Mouse (Mus musculus): ENCODE results near the gene Abhd4. TPM values are rescaled to one million over a fixed set of nuclear protein-coding genes. Genes with fewer than 3 reads are reported as not detected.

Abhd4 gene
- polyA plus RNA-seq, 1 experiment = 65.9 TPM

GRCm38 (mm10) chr14:54265951-54266350, 12.0 kb downstream of the Abhd4 start:
- Histone ChIP-seq H3K4me3 (no peak overlapping the region), H3K4me2 (ENCODE audit: low read depth) (no peak overlapping the region), H3K79me2 (ENCODE audit: control insufficient read depth, insufficient read depth) (no peaks in the 10 kb centered on the region), H3K36me3 (ENCODE audit: control insufficient read depth, insufficient read depth) (no peaks in the 10 kb centered on the region), H3ac (ENCODE audit: control insufficient read depth, insufficient read length) (no peak overlapping the region), H3K27me3 (ENCODE audit: control insufficient read depth, insufficient read depth, insufficient read length) (no peaks in the 10 kb centered on the region)
- TF ChIP-seq MYOG (IDR thresholded peaks at IDR 0.05; ENCODE audit: control insufficient read depth in 1 of 3, insufficient read depth in 1 of 3, insufficient read length in 2 of 3, low read depth in 2 of 3) = no peak
- TF ChIP-seq E2F4 (IDR thresholded peaks at IDR 0.05; ENCODE audit: insufficient read depth) = no peak
- no peak for TF ChIP-seq CEBPB (IDR thresholded peaks at IDR 0.05; ENCODE audit: insufficient read depth, poor library complexity, severe bottlenecking)
- TF ChIP-seq POLR2AphosphoS2 (IDR thresholded peaks at IDR 0.05; ENCODE audit: insufficient read length, low read depth) = no peak
- no peak for TF ChIP-seq TCF3 (IDR thresholded peaks at IDR 0.05; ENCODE audit: insufficient read length, low read depth)
- no peak for TF ChIP-seq POLR2A (IDR thresholded peaks at IDR 0.05; ENCODE audit: insufficient read length, low read depth)
- no peak for TF ChIP-seq MAX (IDR thresholded peaks at IDR 0.05; ENCODE audit: low read depth)
- TF ChIP-seq SRF (IDR thresholded peaks at IDR 0.05; ENCODE audit: control insufficient read depth, insufficient read length, low read depth) = no peak
- TF ChIP-seq MYOD1 (IDR thresholded peaks at IDR 0.05; ENCODE audit: control insufficient read depth in 1 of 3, insufficient read length in 2 of 3, low read depth in 2 of 3) = no peak
- no peak for TF ChIP-seq TCF12 (IDR thresholded peaks at IDR 0.05; ENCODE audit: insufficient read depth, poor library complexity, severe bottlenecking)
- no peak for TF ChIP-seq USF1 (IDR thresholded peaks at IDR 0.05; ENCODE audit: low read depth)

DNA sequence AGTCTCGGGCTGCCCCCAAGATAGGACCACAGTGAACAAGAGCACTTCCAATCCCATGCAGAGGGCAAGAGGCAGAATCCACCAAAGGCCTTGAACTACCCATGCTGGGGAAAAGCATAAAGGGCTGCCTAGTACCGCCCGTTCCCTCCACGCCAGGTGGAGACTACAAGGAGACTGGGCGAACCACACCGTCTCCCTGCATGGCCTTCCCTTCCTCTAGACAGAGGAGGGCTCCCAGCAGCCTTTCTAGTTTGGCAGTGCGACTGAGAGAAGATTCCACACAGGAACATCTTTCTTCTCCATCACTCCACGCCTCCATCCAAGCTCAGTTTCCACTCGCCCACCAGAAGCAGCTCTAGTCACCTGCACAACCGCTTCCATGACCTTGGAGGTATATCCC, 14.0 kb downstream of the Abhd4 start:
- H3K4me3 ChIP-seq = no peak overlapping the region
- no peaks in the 10 kb centered on the region for H3K79me2 ChIP-seq (ENCODE audit: control insufficient read depth, insufficient read depth)
- no peak overlapping the region for H3ac ChIP-seq (ENCODE audit: control insufficient read depth, insufficient read length)
- TF ChIP-seq POLR2AphosphoS2 (IDR thresholded peaks at IDR 0.05; ENCODE audit: insufficient read length, low read depth) (no peak), USF1 (IDR thresholded peaks at IDR 0.05; ENCODE audit: low read depth) (no peak), CEBPB (IDR thresholded peaks at IDR 0.05; ENCODE audit: insufficient read depth, poor library complexity, severe bottlenecking) (no peak), SRF (IDR thresholded peaks at IDR 0.05; ENCODE audit: control insufficient read depth, insufficient read length, low read depth) (no peak), TCF12 (IDR thresholded peaks at IDR 0.05; ENCODE audit: insufficient read depth, poor library complexity, severe bottlenecking) (no peak), REST (IDR thresholded peaks at IDR 0.05; ENCODE audit: insufficient read depth, insufficient read length) (no peak), MYOG (IDR thresholded peaks at IDR 0.05; ENCODE audit: control insufficient read depth in 1 of 3, insufficient read depth in 1 of 3, insufficient read length in 2 of 3, low read depth in 2 of 3) (no peak)
- H3K36me3 ChIP-seq (ENCODE audit: control insufficient read depth, insufficient read depth) = no peaks in the 10 kb centered on the region
- H3K27me3 ChIP-seq (ENCODE audit: control insufficient read depth, insufficient read depth, insufficient read length) = no peaks in the 10 kb centered on the region
- no peak overlapping the region for H3K4me2 ChIP-seq (ENCODE audit: low read depth)

DNA sequence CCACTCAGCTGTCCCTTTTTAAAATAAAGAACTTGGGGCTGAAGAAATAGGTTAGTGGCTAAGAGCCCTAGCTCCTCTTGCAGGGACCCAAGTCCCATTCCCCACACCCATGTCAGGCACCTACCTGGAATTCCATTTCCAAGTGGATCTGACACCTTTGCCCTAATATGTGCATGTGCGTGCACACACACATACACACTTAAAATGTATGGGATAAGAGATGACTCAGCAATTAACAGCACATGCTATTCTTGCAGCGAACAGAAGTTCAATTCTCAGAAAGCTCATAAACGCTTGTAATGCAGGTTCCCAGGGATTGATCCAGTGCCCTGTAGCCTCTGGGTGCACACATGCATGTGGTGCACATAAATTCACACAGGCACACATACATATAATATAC, 15.6 kb downstream of the Abhd4 start:
- no peak for TF ChIP-seq POLR2A (IDR thresholded peaks at IDR 0.05; ENCODE audit: insufficient read length, low read depth)
- TF ChIP-seq REST (IDR thresholded peaks at IDR 0.05; ENCODE audit: insufficient read depth, insufficient read length) = no peak
- no peak for TF ChIP-seq TCF12 (IDR thresholded peaks at IDR 0.05; ENCODE audit: insufficient read depth, poor library complexity, severe bottlenecking)
- TF ChIP-seq TCF3 (IDR thresholded peaks at IDR 0.05; ENCODE audit: insufficient read length, low read depth) = no peak
- TF ChIP-seq SRF (IDR thresholded peaks at IDR 0.05; ENCODE audit: control insufficient read depth, insufficient read length, low read depth) = no peak
- TF ChIP-seq MAX (IDR thresholded peaks at IDR 0.05; ENCODE audit: low read depth) = no peak
- no peak for TF ChIP-seq MYOD1 (IDR thresholded peaks at IDR 0.05; ENCODE audit: control insufficient read depth in 1 of 3, insufficient read length in 2 of 3, low read depth in 2 of 3)
- TF ChIP-seq MYOG (IDR thresholded peaks at IDR 0.05; ENCODE audit: control insufficient read depth in 1 of 3, insufficient read depth in 1 of 3, insufficient read length in 2 of 3, low read depth in 2 of 3) = no peak
- TF ChIP-seq CEBPB (IDR thresholded peaks at IDR 0.05; ENCODE audit: insufficient read depth, poor library complexity, severe bottlenecking) = no peak
- no peak for TF ChIP-seq E2F4 (IDR thresholded peaks at IDR 0.05; ENCODE audit: insufficient read depth)
- TF ChIP-seq USF1 (IDR thresholded peaks at IDR 0.05; ENCODE audit: low read depth) = no peak
- TF ChIP-seq POLR2AphosphoS2 (IDR thresholded peaks at IDR 0.05; ENCODE audit: insufficient read length, low read depth) = no peak
- Histone ChIP-seq H3K27me3 (ENCODE audit: control insufficient read depth, insufficient read depth, insufficient read length) (no peaks in the 10 kb centered on the region), H3K36me3 (ENCODE audit: control insufficient read depth, insufficient read depth) (no peaks in the 10 kb centered on the region), H3K79me2 (ENCODE audit: control insufficient read depth, insufficient read depth) (no peaks in the 10 kb centered on the region), H3K4me2 (ENCODE audit: low read depth) (no peak overlapping the region), H3ac (ENCODE audit: control insufficient read depth, insufficient read length) (no peak overlapping the region), H3K4me3 (no peak overlapping the region)

DNA sequence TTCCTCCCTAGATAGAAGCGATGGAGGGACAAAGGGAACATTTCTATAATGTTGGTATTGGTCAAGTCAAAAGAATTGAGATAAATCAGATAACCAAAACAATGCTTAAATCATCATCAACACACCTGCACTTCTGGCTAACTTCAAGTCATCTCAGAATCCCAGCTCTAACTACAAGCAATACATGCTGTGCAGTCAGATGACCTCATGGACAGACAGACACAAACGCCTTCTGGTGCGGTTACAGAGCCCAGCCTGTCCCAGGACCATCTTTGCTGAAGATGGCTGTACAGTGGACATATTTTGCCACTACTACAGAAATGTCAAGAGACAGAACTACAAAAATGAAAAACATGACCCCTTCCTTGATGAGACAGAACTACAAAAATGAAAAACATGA, 16.4 kb downstream of the Abhd4 start:
- Histone ChIP-seq H3K79me2 (ENCODE audit: control insufficient read depth, insufficient read depth) (no peaks in the 10 kb centered on the region), H3ac (ENCODE audit: control insufficient read depth, insufficient read length) (no peak overlapping the region), H3K4me2 (ENCODE audit: low read depth) (no peak overlapping the region), H3K36me3 (ENCODE audit: control insufficient read depth, insufficient read depth) (no peaks in the 10 kb centered on the region), H3K27me3 (ENCODE audit: control insufficient read depth, insufficient read depth, insufficient read length) (no peaks in the 10 kb centered on the region), H3K4me3 (no peak overlapping the region)
- no peak for TF ChIP-seq CEBPB (IDR thresholded peaks at IDR 0.05; ENCODE audit: insufficient read depth, poor library complexity, severe bottlenecking)
- no peak for TF ChIP-seq POLR2AphosphoS2 (IDR thresholded peaks at IDR 0.05; ENCODE audit: insufficient read length, low read depth)

DNA sequence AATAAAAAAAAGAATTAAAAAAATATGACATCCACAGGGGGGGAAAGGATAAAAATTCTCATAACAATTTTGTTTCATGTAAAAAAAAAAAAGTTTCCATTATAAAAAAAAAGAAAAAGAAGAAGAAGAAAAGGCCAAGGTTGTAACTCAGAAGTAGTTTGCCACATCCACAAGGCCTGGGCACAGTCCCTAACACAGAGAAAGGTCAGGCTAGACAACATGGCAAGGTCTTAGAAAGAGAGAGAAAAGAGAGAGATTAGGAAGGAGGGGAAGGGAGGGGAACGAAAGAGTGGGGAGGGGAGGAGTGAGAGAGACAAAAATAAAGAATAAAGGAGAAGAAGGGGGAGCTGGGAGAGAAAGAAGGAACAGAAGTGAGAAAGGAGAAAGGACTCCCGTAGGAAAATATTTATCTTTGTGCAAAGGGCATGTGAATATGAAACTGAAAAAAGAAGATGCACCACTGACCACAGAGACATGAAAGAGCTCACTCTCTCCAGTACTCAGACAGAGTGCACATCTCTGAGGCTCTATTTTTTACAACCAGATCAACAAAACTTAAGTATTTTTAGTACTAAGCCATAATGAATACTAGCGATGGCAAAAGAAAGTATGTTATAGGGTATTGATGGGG, 18.1 kb downstream of the Abhd4 start:
- Histone ChIP-seq H3K4me3 (no peak overlapping the region), H3K4me2 (ENCODE audit: low read depth) (no peak overlapping the region), H3K27me3 (ENCODE audit: control insufficient read depth, insufficient read depth, insufficient read length) (peaks cover 5% of the 10 kb centered on the region), H3K36me3 (ENCODE audit: control insufficient read depth, insufficient read depth) (no peaks in the 10 kb centered on the region), H3ac (ENCODE audit: control insufficient read depth, insufficient read length) (no peak overlapping the region), H3K79me2 (ENCODE audit: control insufficient read depth, insufficient read depth) (no peaks in the 10 kb centered on the region)
- no peak for TF ChIP-seq USF1 (IDR thresholded peaks at IDR 0.05; ENCODE audit: low read depth)
- no peak for TF ChIP-seq SRF (IDR thresholded peaks at IDR 0.05; ENCODE audit: control insufficient read depth, insufficient read length, low read depth)
- TF ChIP-seq TCF3 (IDR thresholded peaks at IDR 0.05; ENCODE audit: insufficient read length, low read depth) = no peak
- TF ChIP-seq MAX (IDR thresholded peaks at IDR 0.05; ENCODE audit: low read depth) = no peak
- TF ChIP-seq TCF12 (IDR thresholded peaks at IDR 0.05; ENCODE audit: insufficient read depth, poor library complexity, severe bottlenecking) = no peak
- TF ChIP-seq POLR2A (IDR thresholded peaks at IDR 0.05; ENCODE audit: insufficient read length, low read depth) = no peak

Measured in myocyte (in vitro differentiated cells).